Mouse (Mus musculus) ES-Bruce4 (cell line): Measurements from ENCODE around the gene Lef1. TPM values are rescaled to one million over a fixed set of nuclear protein-coding genes. Genes with fewer than 3 reads are reported as not detected.

Source experiments
- H3K27ac ChIP-seq: 2 replicates; pipeline ENCODE4 v1.5.1; 2012; ENCODE audit warnings: low read length, inconsistent platforms; ENCODE audit not compliant: insufficient read depth
- H3K27me3 ChIP-seq: 2 replicates; pipeline ENCODE4 v1.6.1; 2012; ENCODE audit warnings: mild to moderate bottlenecking, low read length, inconsistent platforms; ENCODE audit not compliant: control insufficient read depth, poor library complexity, insufficient read depth, severe bottlenecking
- H3K36me3 ChIP-seq: 2 replicates; pipeline ENCODE4 v1.6.1; 2012; ENCODE audit warnings: inconsistent platforms, mild to moderate bottlenecking, low read length, moderate library complexity; ENCODE audit not compliant: control insufficient read depth, poor library complexity, insufficient read depth, severe bottlenecking
- H3K4me1 ChIP-seq: one replicate; pipeline ENCODE4 v1.8.1; 2011; ENCODE audit warnings: low read length; ENCODE audit not compliant: control insufficient read depth, insufficient read depth
- H3K4me3 ChIP-seq: 2 replicates; pipeline ENCODE4 v1.5.1; 2011; ENCODE audit warnings: low read depth, mild to moderate bottlenecking, low read length
- H3K9ac ChIP-seq: 2 replicates; pipeline ENCODE4 v1.6.1; 2012; ENCODE audit warnings: low read depth, mild to moderate bottlenecking, inconsistent platforms; ENCODE audit not compliant: poor library complexity, severe bottlenecking
- H3K9me3 ChIP-seq: replicated peaks from 2 replicates; pipeline ENCODE4 v1.6.1; 2012; ENCODE audit warnings: mild to moderate bottlenecking, low read length, inconsistent platforms; ENCODE audit not compliant: control insufficient read depth, poor library complexity, insufficient read depth, severe bottlenecking
- CTCF ChIP-seq: IDR thresholded peaks from one replicate; pipeline ENCODE4 v1.8.1; 2011; ENCODE audit warnings: low read depth, low read length
- EP300 ChIP-seq: IDR thresholded peaks from 2 replicates; pipeline ENCODE4 v1.6.1; 2011; ENCODE audit warnings: low read depth, low read length; ENCODE audit not compliant: insufficient read depth
- POLR2A ChIP-seq: IDR thresholded peaks from one replicate; pipeline ENCODE4 v1.8.1; 2011; ENCODE audit warnings: low read length; ENCODE audit not compliant: insufficient read depth
- polyA plus RNA-seq: library from polyadenylated mRNA; stranded (reverse); fragments of >200 nt; gene quantifications from 2 replicates; pipeline ENCODE4 v1.2.4, GENCODE M21; 2011; ENCODE audit warnings: low read depth; ENCODE audit not compliant: missing spikeins, insufficient read depth, insufficient read length

Gene Lef1
- polyA plus RNA-seq, 1 experiment: 3.4 TPM

DNA sequence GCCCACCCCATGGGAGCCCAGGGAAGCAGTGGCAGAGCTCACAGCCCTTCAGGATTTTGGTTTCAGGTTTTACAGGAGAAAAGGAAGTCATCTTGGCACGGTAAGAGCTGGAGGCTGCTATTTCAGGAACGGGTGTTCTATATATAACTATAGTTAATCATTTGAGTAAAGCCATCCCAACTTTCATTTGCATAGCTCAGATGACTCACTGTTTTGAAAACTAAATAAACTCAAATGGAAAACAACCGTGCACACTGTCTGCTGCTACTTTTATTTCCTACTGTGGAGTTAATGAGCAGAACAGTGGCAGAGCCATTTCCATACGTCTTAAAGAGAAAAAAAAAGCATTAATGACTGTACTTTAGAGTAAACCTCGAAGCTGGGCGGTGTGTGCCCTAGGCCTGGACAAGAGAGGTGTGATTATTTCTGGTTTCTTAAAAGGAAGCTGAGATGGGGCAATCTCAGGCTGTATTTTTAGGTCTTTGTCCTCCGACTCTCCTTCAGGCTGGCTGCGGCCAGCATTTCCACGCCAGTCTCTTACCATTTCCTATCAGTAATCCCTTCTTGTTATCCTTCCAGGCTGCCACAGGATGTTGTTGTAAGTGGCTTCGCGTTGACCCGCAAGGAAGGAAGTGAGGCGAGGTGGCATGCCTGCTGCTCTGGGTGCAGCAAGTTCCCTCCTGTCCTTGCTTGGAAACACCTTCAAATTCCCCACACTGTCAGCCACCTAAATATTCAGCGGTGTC lies 29.2 kb downstream of the Lef1 start:
- Histone ChIP-seq H3K27ac (no peak overlapping the region), H3K36me3 (no peaks in the 10 kb centered on the region), H3K27me3 (no peaks in the 10 kb centered on the region; the same call in 1 of the 2 replicates), H3K9me3 (no peaks in the 10 kb centered on the region), H3K4me1 (peaks cover 7% of the 10 kb centered on the region), H3K9ac (no peak overlapping the region), H3K4me3 (no peak overlapping the region)
- no peak for TF ChIP-seq CTCF
- TF ChIP-seq EP300: no peak
- no peak for TF ChIP-seq POLR2A

DNA sequence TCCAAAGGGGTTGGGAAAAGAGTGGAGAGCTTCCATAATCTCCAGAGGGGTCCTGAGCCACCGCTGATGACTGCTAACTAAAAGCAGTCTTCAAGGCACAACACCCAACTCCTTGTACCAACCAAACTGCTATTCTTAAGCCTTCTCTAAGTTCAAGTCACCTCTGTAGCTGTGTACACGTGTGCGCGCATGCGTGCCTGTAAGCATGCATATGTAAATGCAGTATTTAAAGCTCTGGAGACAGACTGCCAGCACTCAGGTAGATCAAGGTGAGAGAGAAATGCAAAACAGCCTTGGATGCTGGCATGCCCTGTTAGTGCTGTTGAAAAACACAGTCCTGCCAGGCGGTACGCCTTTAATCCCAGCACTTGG lies 29.8 kb downstream of the Lef1 start:
- H3K36me3 ChIP-seq: no peaks in the 10 kb centered on the region
- peaks cover 7% of the 10 kb centered on the region for H3K4me1 ChIP-seq
- no peak overlapping the region for H3K27ac ChIP-seq
- H3K9ac ChIP-seq: no peak overlapping the region
- peak overlapping the region; percentile 1; the same call in 1 of the 2 replicates for H3K4me3 ChIP-seq
- TF ChIP-seq CTCF (no peak), POLR2A (no peak), EP300 (no peak)
- no peaks in the 10 kb centered on the region; the same call in 1 of the 2 replicates for H3K27me3 ChIP-seq
- no peaks in the 10 kb centered on the region for H3K9me3 ChIP-seq

DNA sequence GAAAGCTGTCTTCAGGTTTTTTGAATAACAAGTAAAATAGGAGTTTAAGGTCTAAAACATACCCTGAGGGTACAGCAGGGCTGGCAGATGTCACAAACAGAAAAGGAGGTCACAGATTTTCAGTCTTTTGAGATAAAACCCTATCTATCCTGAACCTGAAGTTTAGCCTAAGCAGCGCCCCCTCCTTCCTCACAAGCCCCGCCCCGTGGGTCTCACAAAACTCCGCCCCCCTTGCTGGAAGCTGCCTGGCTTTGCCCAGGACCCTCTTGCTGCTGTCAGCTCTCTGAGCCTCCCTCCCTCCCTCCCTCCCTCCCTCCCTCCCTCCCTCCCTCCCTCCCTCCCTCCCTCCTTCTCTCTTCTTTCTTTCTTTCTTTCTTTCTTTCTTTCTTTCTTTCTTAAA lies 31.3 kb downstream of the Lef1 start:
- peaks cover 7% of the 10 kb centered on the region for H3K4me1 ChIP-seq
- TF ChIP-seq CTCF: no peak
- TF ChIP-seq POLR2A: no peak
- no peak for TF ChIP-seq EP300
- no peak overlapping the region for H3K9ac ChIP-seq
- no peak overlapping the region for H3K4me3 ChIP-seq
- no peaks in the 10 kb centered on the region for H3K9me3 ChIP-seq
- no peak overlapping the region for H3K27ac ChIP-seq
- no peaks in the 10 kb centered on the region; the same call in 1 of the 2 replicates for H3K27me3 ChIP-seq
- no peaks in the 10 kb centered on the region for H3K36me3 ChIP-seq

- no peak for TF ChIP-seq POLR2A
- TF ChIP-seq CTCF: no peak
- TF ChIP-seq EP300: peak; percentile 56; the same call in 1 of the 2 replicates
- Histone ChIP-seq H3K27me3 (no peaks in the 10 kb centered on the region), H3K27ac (no peak overlapping the region), H3K36me3 (no peaks in the 10 kb centered on the region), H3K9me3 (no peaks in the 10 kb centered on the region), H3K4me3 (no peak overlapping the region), H3K4me1 (peaks cover 7% of the 10 kb centered on the region), H3K9ac (no peak overlapping the region)
Observed at GRCm38 (mm10) chr3:131144250-131144649, 34.0 kb downstream of the Lef1 start.

DNA sequence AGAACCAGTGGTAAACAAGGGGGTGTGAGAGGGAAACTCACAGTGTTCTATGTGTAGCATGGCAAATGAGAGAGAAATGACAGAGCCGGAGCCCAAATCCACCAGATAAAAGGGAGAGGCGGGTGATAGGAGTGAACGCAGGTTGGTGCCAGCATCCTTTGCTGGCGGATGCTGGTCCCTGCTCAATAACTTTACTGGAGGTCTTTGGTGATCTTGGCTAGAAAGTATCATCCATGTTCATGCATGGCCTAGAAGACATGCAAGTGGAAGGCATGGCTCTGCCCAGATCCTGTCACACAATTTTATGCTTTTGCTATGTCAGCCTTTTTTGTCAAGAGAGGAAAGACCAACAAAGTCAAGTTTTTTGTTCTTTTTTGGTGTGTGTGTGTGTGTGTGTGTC lies 42.6 kb downstream of the Lef1 start:
- no peak overlapping the region for H3K27ac ChIP-seq
- H3K9ac ChIP-seq: no peak overlapping the region
- H3K4me1 ChIP-seq: no peaks in the 10 kb centered on the region
- TF ChIP-seq POLR2A (no peak), CTCF (no peak), EP300 (no peak)
- no peak overlapping the region for H3K4me3 ChIP-seq
- H3K27me3 ChIP-seq: no peaks in the 10 kb centered on the region
- H3K36me3 ChIP-seq: no peaks in the 10 kb centered on the region
- H3K9me3 ChIP-seq: no peaks in the 10 kb centered on the region

GRCm38 (mm10) chr3:131153896-131154295 lies 43.6 kb downstream of the Lef1 start:
- H3K9ac ChIP-seq: no peak overlapping the region
- TF ChIP-seq POLR2A: no peak
- TF ChIP-seq CTCF: no peak
- TF ChIP-seq EP300: no peak
- no peaks in the 10 kb centered on the region for H3K36me3 ChIP-seq
- no peak overlapping the region for H3K4me3 ChIP-seq
- no peak overlapping the region for H3K27ac ChIP-seq
- no peaks in the 10 kb centered on the region for H3K27me3 ChIP-seq
- H3K9me3 ChIP-seq: no peaks in the 10 kb centered on the region
- no peaks in the 10 kb centered on the region for H3K4me1 ChIP-seq
